Mouse (Mus musculus) retina, embryonic 14.5 days (tissue): ENCODE measurements around the gene Wrnip1.

Experiments
- DNase-seq: peaks from one replicate; pipeline ENCODE4 v3.0.0-alpha.2; 2015; ENCODE audit warnings: low spot score

The Wrnip1 gene

GRCm38 (mm10) chr13:32807624-32808023 lies 5.8 kb downstream of the Wrnip1 start:
- no peak for DNase-seq

- no peak for DNase-seq
These were observed 17.4 kb downstream of the Wrnip1 start for GRCm38 (mm10) chr13:32819241-32819640.

GRCm38 (mm10) chr13:32819926-32820325 lies 18.1 kb downstream of the Wrnip1 start:
- no peak for DNase-seq

- no peak for DNase-seq
These were observed 19.8 kb downstream of the Wrnip1 start for GRCm38 (mm10) chr13:32821671-32822070.

GRCm38 (mm10) chr13:32823126-32823525 lies 21.3 kb downstream of the Wrnip1 start:
- no peak for DNase-seq

GRCm38 (mm10) chr13:32824377-32825330 lies 22.8 kb downstream of the Wrnip1 start:
- no peak for DNase-seq

GRCm38 (mm10) chr13:32825546-32825945 lies 23.7 kb downstream of the Wrnip1 start:
- DNase-seq: no peak

GRCm38 (mm10) chr13:32827111-32827822 lies 25.4 kb downstream of the Wrnip1 start:
- DNase-seq: no peak

- peak; percentile 70 for DNase-seq
These were observed 26.1 kb downstream of the Wrnip1 start for GRCm38 (mm10) chr13:32827951-32828350.

- no peak for DNase-seq
These were observed 27.0 kb downstream of the Wrnip1 start for GRCm38 (mm10) chr13:32828886-32829285.

GRCm38 (mm10) chr13:32831505-32832273 lies 29.9 kb downstream of the Wrnip1 start:
- DNase-seq: no peak

GRCm38 (mm10) chr13:32832776-32833175 lies 30.9 kb downstream of the Wrnip1 start:
- no peak for DNase-seq

- DNase-seq: no peak
These were observed 31.4 kb downstream of the Wrnip1 start for GRCm38 (mm10) chr13:32833237-32833636.

GRCm38 (mm10) chr13:32834513-32834912 lies 32.7 kb downstream of the Wrnip1 start:
- no peak for DNase-seq

- DNase-seq: no peak
These were observed 37.5 kb downstream of the Wrnip1 start for GRCm38 (mm10) chr13:32839314-32839713.

GRCm38 (mm10) chr13:32841349-32841748 lies 39.5 kb downstream of the Wrnip1 start:
- no peak for DNase-seq

- no peak for DNase-seq
These were observed 44.4 kb downstream of the Wrnip1 start for GRCm38 (mm10) chr13:32846221-32846620.

- no peak for DNase-seq
These were observed 47.3 kb downstream of the Wrnip1 start for GRCm38 (mm10) chr13:32849092-32849491.

GRCm38 (mm10) chr13:32849531-32850123 lies 47.8 kb downstream of the Wrnip1 start:
- no peak for DNase-seq

- no peak for DNase-seq
These were observed 48.3 kb downstream of the Wrnip1 start for GRCm38 (mm10) chr13:32850156-32850555.

GRCm38 (mm10) chr13:32850668-32851404 lies 49.0 kb downstream of the Wrnip1 start, which contains the start of gene Serpinb1a:
TSS of gene Serpinb1a (minus strand) at chr13:32851185.
- DNase-seq: no peak
